ENCODE assay signal across 8 mouse cellular contexts in genomic region chr17:32676040-32676635, GRCm38 (mm10). TPM values are rescaled to one million over a fixed set of nuclear protein-coding genes. Genes with fewer than 3 reads are reported as not detected.
DNase-seq lines count a peak whose midpoint lies in the region; ATAC-seq lines count a peak whose summit lies in the region.

No protein-coding gene starts in this region.

- 48% methylated on average over 21 of the region's 21 CpGs for WGBS in hindbrain, embryonic 13.5 days
- WGBS in midbrain, embryonic 14.5 days: 37% methylated on average over 21 of the region's 21 CpGs

- H3K27me3 ChIP-seq in hindbrain, embryonic 13.5 days: 0 out of 2 replicates have a peak, but pooled peaks cover 3% of the 10 kb centered on the region
- H3K27me3 ChIP-seq in midbrain, embryonic 14.5 days (ENCODE audit: control insufficient read depth, insufficient read depth, low read length): no peaks in the 10 kb centered on the region

- no peak overlapping the region for H3K9ac ChIP-seq in hindbrain, embryonic 13.5 days
- H3K9ac ChIP-seq in midbrain, embryonic 14.5 days (replicated peaks; ENCODE audit: low read length): no peak overlapping the region

- peak; percentile 64 for DNase-seq in CD4-positive helper T cell, adult 2 months (ENCODE audit: low read depth, low spot score)
- peak; percentile 26 for DNase-seq in WW6 (ENCODE audit: low read depth, low spot score)
- peak; percentile 58 for DNase-seq in midbrain, embryonic 14.5 days
- no peak for DNase-seq in c-Kit-positive CD71-positive TER-119-positive erythroid progenitor cells, embryonic 14.5 days (ENCODE audit: low spot score)
- DNase-seq in layer of hippocampus, adult 11-12 months (ENCODE audit: low spot score): no peak
- no peak for DNase-seq in cerebellum, adult 9-11 months

- H3K9me3 ChIP-seq in hindbrain, embryonic 13.5 days: no peaks in the 10 kb centered on the region
- no peaks in the 10 kb centered on the region for H3K9me3 ChIP-seq in midbrain, embryonic 14.5 days (ENCODE audit: control insufficient read depth, low read length)

- H3K27ac ChIP-seq in hindbrain, embryonic 13.5 days: no peak overlapping the region
- no peak overlapping the region for H3K27ac ChIP-seq in midbrain, embryonic 14.5 days (replicated peaks; ENCODE audit: low read depth, low read length)

- H3K4me3 ChIP-seq in hindbrain, embryonic 13.5 days: peak overlapping the region; percentile 18
- H3K4me3 ChIP-seq in midbrain, embryonic 14.5 days (replicated peaks; ENCODE audit: low read depth, low read length): 0 out of 2 replicates have a peak overlapping the region, but pooled peaks have one; percentile 2

- H3K36me3 ChIP-seq in hindbrain, embryonic 13.5 days: no peaks in the 10 kb centered on the region
- no peaks in the 10 kb centered on the region for H3K36me3 ChIP-seq in midbrain, embryonic 14.5 days (ENCODE audit: control insufficient read depth, insufficient read depth, low read length)

- H3K4me1 ChIP-seq in hindbrain, embryonic 13.5 days (replicated peaks): no peaks in the 10 kb centered on the region
- no peaks in the 10 kb centered on the region for H3K4me1 ChIP-seq in midbrain, embryonic 14.5 days (ENCODE audit: control insufficient read depth, insufficient read depth, low read length)

- ATAC-seq in hindbrain, embryonic 13.5 days (ENCODE audit: low FRiP score): no peak
- ATAC-seq in midbrain, embryonic 14.5 days (ENCODE audit: low FRiP score, low TSS enrichment): no peak
- ATAC-seq in frontal cortex, adult (ENCODE audit: low TSS enrichment): no peak

- H3K4me2 ChIP-seq in hindbrain, embryonic 13.5 days: peak overlapping the region; percentile 29
- H3K4me2 ChIP-seq in midbrain, embryonic 14.5 days (ENCODE audit: low read length): peak overlapping the region; percentile 42

RNA-seq across cellular contexts. Expression of gene Cyp4f15, which starts 9.3 kb away (rescaled TPM):
- polyA plus RNA-seq in hindbrain, embryonic 13.5 days (2015; fragmentation: Nextera tagmentation; extraction: Ambion mirVana): 1.8 and 2.0 TPM in 2 replicates
- polyA plus RNA-seq in midbrain, embryonic 14.5 days (2014; fragmentation: Nextera tagmentation; extraction: Ambion mirVana): 0.78 and 1.3 TPM in 2 replicates

RNA-seq across cellular contexts. Expression of gene Cyp4f40, which starts 17.4 kb away (rescaled TPM):
- polyA plus RNA-seq in hindbrain, embryonic 13.5 days (2015; fragmentation: Nextera tagmentation; extraction: Ambion mirVana): not detected in 2 replicates
- polyA plus RNA-seq in midbrain, embryonic 14.5 days (2014; fragmentation: Nextera tagmentation; extraction: Ambion mirVana): not detected in 2 replicates

RNA-seq across cellular contexts. Expression of gene Cyp4f37, which starts 55.0 kb away (rescaled TPM):
- 1.1 TPM in 1 of 2 replicates, not detected in the other for polyA plus RNA-seq in hindbrain, embryonic 13.5 days (2015; fragmentation: Nextera tagmentation; extraction: Ambion mirVana)
- 0.47 and 1.0 TPM in 2 replicates for polyA plus RNA-seq in midbrain, embryonic 14.5 days (2014; fragmentation: Nextera tagmentation; extraction: Ambion mirVana)

Comparison
In these comparisons a context has a peak if more than half of its experiments do, and no peak if none do; other contexts are left out.
1. DNase-seq: peak in CD4-positive helper T cell, adult 2 months (single experiment), WW6 (single experiment) and midbrain, embryonic 14.5 days (single experiment); none in c-Kit-positive CD71-positive TER-119-positive erythroid progenitor cells, embryonic 14.5 days (single experiment), layer of hippocampus, adult 11-12 months (single experiment) and cerebellum, adult 9-11 months (single experiment).